Mouse (Mus musculus): ENCODE measurements around the gene Parp12.

Gene Parp12

DNA sequence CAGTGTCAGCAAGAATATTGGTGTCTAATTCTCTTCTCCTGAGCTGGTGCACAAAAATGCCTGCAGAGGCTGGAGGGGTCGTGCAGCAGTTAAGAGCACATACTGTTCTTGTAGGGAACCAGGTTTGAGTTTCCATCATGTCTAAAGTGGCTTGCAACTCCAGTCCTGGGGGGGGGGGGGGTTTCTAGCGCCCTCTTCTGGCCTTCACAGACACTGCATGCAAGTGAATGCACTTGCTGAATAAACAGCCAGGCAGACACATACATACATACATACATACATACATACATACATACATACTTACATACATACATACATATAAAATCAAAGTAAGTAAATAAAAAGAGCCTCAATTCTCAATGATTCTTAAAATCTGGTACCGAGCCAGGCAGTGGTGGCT lies 59.8 kb downstream of the Parp12 start:
- no peak for DNase-seq (ENCODE audit: low read depth, low spot score)

DNA sequence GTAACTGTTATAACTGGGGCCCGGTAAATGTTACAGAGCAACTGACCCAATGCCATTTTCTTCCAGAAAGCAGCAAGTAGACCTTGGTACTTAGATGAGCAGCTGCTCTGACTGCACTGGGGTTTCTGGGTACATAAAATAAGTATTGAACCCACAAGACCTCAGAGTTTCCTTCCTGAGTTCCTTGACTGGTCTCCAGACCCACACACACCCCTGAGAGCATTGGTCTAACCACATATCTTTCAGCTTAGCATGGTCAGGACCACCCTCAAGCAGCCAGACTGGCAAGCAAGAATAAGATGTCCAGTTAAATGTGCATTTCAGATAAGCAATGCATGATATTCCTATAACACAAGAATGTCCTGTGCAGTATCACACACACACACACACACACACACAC lies 61.0 kb downstream of the Parp12 start:
- DNase-seq (ENCODE audit: low read depth, low spot score): no peak

DNA sequence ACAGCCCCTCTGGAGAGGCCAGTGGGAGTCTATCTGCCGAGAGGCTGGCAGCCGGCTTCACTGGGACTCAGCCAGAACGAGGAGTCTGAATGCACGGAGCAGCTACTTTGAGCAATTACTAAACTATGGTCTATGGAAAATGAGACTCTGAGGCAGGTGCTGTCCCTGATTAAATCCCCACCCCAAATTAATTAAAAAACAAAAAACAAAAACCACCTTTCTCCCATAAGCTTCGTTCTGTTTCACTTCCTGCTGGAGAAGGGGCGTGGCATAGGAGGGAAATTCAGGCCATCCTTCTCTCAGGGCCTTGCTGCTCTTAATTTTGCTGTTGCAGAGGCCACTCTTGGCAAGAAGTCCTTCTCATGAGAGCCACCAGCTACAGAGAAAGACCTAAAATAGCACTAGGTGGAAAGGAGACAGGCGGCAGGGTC lies 62.3 kb downstream of the Parp12 start:
- DNase-seq (ENCODE audit: low read depth, low spot score): no peak

DNA sequence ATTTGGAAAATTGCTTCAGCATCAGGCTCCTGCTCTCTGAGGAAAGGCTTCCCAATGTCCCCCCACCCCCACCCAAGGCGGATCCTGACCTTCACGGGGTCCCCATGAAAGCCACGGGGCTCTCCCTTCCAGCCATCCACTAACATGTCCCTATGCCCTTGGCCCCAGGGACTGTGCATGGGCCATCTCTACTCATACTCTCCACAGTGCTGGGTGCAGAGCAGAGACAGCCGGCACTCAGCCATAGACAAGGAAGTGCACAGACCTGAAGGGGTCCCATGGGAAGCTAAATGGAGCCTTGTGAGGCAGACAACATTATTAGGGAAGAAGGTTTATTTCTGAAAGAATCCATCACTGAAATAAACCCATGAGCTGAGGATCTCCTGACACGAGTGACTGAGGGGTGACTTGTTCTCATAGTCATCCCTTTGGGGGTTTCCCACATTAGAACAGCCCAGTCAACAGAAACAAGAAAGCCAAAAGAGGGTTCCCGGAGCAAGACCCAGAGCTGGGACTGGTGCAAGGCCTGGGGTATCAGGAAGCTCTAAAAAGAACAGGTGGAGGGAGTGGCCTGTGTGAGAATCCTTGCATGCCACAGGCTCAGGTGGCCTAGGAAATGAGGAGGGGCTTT lies 63.2 kb downstream of the Parp12 start:
- no peak for DNase-seq (ENCODE audit: low read depth, low spot score)

DNA sequence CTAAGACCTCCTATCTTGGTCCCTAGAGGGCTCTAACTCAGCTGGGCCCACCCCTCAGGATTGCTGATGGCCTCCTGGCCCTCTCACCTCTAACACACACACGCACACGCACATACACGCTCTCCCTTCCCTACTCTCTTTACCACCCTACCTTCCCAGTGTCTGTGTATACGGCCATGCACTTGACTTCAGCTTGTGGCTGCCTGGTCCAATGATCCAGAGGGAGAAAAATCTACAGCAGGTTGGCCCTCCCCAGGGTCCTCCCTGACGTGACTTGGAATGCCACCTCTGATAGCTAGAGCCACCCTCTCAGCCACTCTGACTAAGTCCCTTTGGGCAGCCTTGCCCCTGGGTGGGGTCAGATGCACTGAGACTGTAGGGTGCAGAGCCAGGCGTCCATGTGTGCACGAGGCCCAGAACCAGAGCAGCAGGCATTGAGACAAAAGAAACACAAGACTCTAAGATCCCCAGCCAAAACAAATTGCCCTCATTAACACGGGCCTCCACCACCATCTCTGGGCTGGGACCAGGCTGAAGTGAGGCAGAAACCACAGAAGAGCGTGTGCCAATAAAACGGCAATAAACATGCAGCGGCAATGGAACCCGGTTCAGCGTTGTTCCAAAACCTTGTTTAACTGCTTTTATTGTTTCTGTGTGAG lies 63.8 kb downstream of the Parp12 start:
- no peak for DNase-seq (ENCODE audit: low read depth, low spot score)

DNA sequence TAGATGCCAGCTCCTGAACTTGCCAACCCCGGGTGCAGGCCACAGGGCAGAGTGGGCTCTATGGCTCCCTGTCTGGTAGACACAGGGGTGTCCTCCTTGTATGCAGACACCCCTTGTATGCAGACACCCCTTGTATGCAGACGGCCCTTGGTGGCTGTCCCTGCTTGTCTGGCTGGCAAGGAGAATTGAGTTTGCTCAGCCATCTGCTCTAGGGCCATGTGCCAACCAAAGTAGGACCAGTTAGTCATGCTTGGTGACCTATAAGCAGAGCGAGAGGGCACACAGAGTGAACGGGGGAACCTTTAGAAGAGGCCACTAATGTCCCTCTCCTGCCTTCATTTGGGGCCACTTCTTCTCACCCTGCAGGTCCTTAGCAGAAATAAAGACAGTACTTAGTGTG lies 65.5 kb downstream of the Parp12 start:
- no peak for DNase-seq (ENCODE audit: low read depth, low spot score)

DNA sequence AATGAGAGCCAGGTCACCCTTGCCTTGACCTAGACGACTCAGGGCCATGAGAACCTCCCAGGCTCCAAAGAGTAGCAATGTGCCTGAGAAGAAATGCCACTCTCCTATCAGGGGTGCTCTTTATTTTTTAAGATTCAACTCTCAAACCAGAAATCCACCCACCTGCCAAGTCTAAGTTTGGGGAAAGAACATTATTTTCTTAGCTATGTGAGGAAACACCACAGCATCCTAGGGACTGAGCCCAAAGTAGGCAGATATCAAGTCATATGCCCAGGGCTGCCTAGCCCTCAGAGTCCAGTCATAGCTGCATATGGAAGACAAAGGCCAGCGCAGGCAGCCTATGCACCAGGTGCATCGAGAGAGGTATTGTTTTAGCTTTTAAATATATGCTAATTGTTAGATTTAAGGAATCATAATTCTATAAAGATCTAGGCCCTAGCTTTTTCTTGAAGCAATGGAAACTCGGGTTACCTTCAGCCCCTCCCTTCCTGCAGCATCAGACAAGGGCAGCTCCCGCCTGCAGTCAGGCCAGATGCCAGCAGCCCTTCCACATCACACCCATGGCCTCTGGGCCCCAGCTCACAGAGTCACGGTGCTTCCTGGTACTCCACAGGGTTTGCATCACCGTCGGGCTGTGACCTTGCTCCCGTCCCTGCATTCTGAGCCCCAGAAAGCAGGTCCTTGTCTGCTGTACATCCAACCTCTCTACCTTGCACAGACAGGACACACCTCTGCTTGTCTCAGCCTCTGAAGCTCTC lies 66.2 kb downstream of the Parp12 start:
- DNase-seq (ENCODE audit: low read depth, low spot score): no peak

DNA sequence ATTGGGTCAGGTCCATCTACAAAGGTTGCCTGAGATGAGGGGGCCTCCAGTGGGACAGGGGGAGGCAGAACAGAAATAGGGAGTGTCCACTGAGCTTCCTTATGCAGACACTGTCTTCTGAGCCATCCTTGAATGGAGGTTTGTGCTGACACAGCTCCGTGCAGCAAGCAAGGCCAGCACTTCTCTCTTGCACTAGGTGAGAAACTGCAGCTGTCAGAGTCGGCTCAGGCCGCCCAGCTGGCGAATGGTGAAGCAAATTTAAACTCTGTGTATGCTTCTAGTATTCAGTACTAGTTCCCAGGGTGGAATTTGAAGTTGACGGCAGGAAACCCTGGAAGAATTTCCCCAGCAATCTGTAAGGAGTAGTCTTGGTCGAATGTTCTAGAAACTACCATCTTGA lies 67.3 kb downstream of the Parp12 start:
- no peak for DNase-seq (ENCODE audit: low read depth, low spot score)

DNA sequence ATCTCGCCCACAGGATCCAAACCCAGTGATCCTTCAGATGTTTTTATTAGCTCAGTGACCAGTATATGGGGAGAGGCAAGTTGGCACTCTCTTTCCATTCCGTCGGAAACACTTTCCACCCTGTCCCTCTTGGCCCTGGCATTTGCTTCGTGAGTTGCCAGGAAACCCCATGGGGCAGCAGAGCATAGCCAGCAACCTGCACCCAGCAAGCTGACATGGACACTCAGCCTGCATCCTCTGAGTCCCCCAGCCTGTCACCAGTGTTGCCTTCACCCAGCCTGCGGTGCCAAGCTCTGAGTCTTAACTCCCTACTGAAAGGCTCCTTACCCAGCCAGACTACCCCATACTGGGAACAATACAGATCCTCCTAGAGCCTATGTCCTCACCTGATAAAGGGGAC lies 69.0 kb downstream of the Parp12 start:
- no peak for DNase-seq (ENCODE audit: low read depth, low spot score)

DNA sequence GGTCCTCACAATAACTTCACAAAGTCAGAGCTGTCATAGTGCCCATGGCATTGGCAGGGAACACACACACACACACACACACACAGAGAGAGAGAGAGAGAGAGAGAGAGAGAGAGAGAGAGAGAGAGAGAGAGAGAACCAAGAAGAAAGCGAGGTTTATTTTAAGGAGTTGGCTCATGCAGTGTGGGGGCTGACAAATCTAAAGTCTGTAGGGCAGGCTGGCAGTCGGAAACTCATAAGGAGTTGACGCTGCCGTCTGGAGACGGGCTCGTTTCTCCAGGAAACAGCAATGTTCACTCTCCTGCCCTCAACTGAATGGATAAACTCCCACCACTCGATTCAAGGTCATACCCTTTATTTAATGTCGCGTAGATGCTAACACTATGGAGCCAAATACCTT lies 77.7 kb downstream of the Parp12 start:
- no peak for DNase-seq (ENCODE audit: low read depth, low spot score)
